In genomic region chr2:92388891-92389641, GRCm38 (mm10) we compare ENCODE assay signal across 9 mouse cellular contexts. TPM values are rescaled to one million over a fixed set of nuclear protein-coding genes. Genes with fewer than 3 reads are reported as not detected.
DNase-seq lines count a peak whose midpoint lies in the region; ATAC-seq and TF ChIP-seq lines count a peak whose summit lies in the region.
"Had no signal": no experiment of that assay in that cellular context is flagged by ENCODE, and none has a peak within 500 bp of the region (broad histone marks: within the 10 kb centered on the region; RNA-seq: fewer than 3 reads in every experiment).

No protein-coding gene starts in this region.

- peak; percentile 93 for DNase-seq in ZHBTc4 (ENCODE audit: low read depth, low spot score)
- DNase-seq in gastrocnemius, postnatal 10 days = peak; percentile 69
- peak; percentile 92 for DNase-seq in hindlimb bud, embryonic 11.5 days (ENCODE audit: extremely low spot score, low read depth, low spot score)
- DNase-seq in left cerebral cortex, adult 2 months (ENCODE audit: extremely low spot score in 1 of 2, low spot score in 2 of 2) = peak; percentile 91 to 94
- DNase-seq in lung, postnatal 4 days = peak; percentile 85 to 93
- DNase-seq in right cerebral cortex, postnatal 25 days = peak; percentile 93
- DNase-seq in c-Kit-positive CD71-positive TER-119-positive erythroid progenitor cells, embryonic 14.5 days (ENCODE audit: low spot score) = no peak

- H3K4me3 ChIP-seq in left cerebral cortex, adult 2 months = peak overlapping the region; percentile 71

- H3K27ac ChIP-seq in left cerebral cortex, adult 2 months = peak overlapping the region; percentile 93

- intact Hi-C loops in left cerebral cortex, adult 2 months (cut with DNase I) = loop anchor here (1.0 kb wide), 1 partner anchor 43 kb away; no protein-coding TSS in a partner anchor

- ATAC-seq in common myeloid progenitor, adult 5-6 weeks (replicated peaks; ENCODE audit: low read depth, poor library complexity, severe bottlenecking) = peak; percentile 42

- no peak; the same call in 1 of the 2 replicates for TF ChIP-seq CTCF in left cerebral cortex, adult 2 months (IDR thresholded peaks at IDR 0.05)

RNA-seq across cellular contexts. Expression of gene 1700029I15Rik, which starts 6.7 kb away (rescaled TPM):
- total RNA-seq in common myeloid progenitor, adult 5-6 weeks (2017) = 0.68 and 2.1 TPM in 2 replicates
- 1 to 10 TPM in 1 of 2 experiments, under 1 TPM in 1; 0.80 to 1.9 TPM for total RNA-seq in gastrocnemius, postnatal 10 days (2021)
- 1 to 10 TPM; 5.3 TPM for total RNA-seq in left cerebral cortex, adult 2 months (2021)

RNA-seq across cellular contexts. Expression of gene Mapk8ip1, which starts 12.0 kb away (rescaled TPM):
- not detected in 2 replicates for total RNA-seq in common myeloid progenitor, adult 5-6 weeks (2017)
- total RNA-seq in gastrocnemius, postnatal 10 days (2021) = 10 to 100 TPM; 24.1 to 27.2 TPM
- 100 to 1,000 TPM; 340 to 364 TPM for total RNA-seq in left cerebral cortex, adult 2 months (2021)
- total RNA-seq: neutrophil, adult 5-6 weeks had no signal

RNA-seq across cellular contexts. Expression of gene Large2, which starts 14.4 kb away (rescaled TPM):
- total RNA-seq in common myeloid progenitor, adult 5-6 weeks (2017) = 0.15 and 1.8 TPM in 2 replicates
- total RNA-seq in gastrocnemius, postnatal 10 days (2021) = under 1 TPM; 0.40 to 0.70 TPM
- 1 to 10 TPM in 1 of 2 experiments, under 1 TPM in 1; 0.72 to 1.0 TPM for total RNA-seq in left cerebral cortex, adult 2 months (2021)
- total RNA-seq: neutrophil, adult 5-6 weeks had no signal

RNA-seq across cellular contexts. Expression of gene Pex16, which starts 14.6 kb away (rescaled TPM):
- 16.0 and 18.1 TPM in 2 replicates for total RNA-seq in common myeloid progenitor, adult 5-6 weeks (2017)
- total RNA-seq in gastrocnemius, postnatal 10 days (2021) = 10 to 100 TPM; 19.0 to 22.2 TPM
- 10 to 100 TPM; 33.4 to 37.1 TPM for total RNA-seq in left cerebral cortex, adult 2 months (2021)

RNA-seq across cellular contexts. Expression of gene Cry2, which starts 44.8 kb away (rescaled TPM):
- total RNA-seq in common myeloid progenitor, adult 5-6 weeks (2017) = 11.2 and 12.6 TPM in 2 replicates
- total RNA-seq in gastrocnemius, postnatal 10 days (2021) = 10 to 100 TPM; 35.7 to 42.7 TPM
- total RNA-seq in left cerebral cortex, adult 2 months (2021) = 100 to 1,000 TPM; 126 to 129 TPM

Comparison
In these comparisons a context has a peak if more than half of its experiments do, and no peak if none do; other contexts are left out.
1. RNA of gene Mapk8ip1, which starts 12.0 kb away (total RNA-seq): 340 to 364 TPM in left cerebral cortex, adult 2 months and 24.1 to 27.2 TPM in gastrocnemius, postnatal 10 days; not detected in common myeloid progenitor, adult 5-6 weeks; every median in the first group is over 10 times any median in the second.